Mouse (Mus musculus): ENCODE results near the gene Peak1. TPM values are rescaled to one million over a fixed set of nuclear protein-coding genes. Genes with fewer than 3 reads are reported as not detected.

The Peak1 gene
- 10.0 and 10.3 TPM in 2 replicates for polyA plus RNA-seq (2016; fragmentation: Nextera tagmentation; extraction: Ambion mirVana)

GRCm38 (mm10) chr9:56417948-56418737, at the start of gene Peak1, which contains the start of gene Hmg20a:
Gene Peak1, minus strand, starts transcription at chr9:56418067.
Gene Hmg20a, plus strand, starts transcription at chr9:56418609.
- Histone ChIP-seq H3K4me3 (peak within 1 kb of the TSS; percentile 89), H3K9me3 (no peaks in the 10 kb centered on the region), H3K27ac (peak within 1 kb of the TSS; percentile 96), H3K4me1 (peaks cover 26% of the 10 kb centered on the region), H3K36me3 (no peaks in the 10 kb centered on the region), H3K27me3 (ENCODE audit: insufficient read depth, poor library complexity, severe bottlenecking) (no peaks in the 10 kb centered on the region)
- under 1% methylated on average over 59 of the region's 59 CpGs for WGBS
- DNase-seq (ENCODE audit: low spot score) = peak; percentile 99

GRCm38 (mm10) chr9:56466251-56466650, 48.4 kb upstream of the Peak1 start:
- H3K27me3 ChIP-seq (ENCODE audit: insufficient read depth, poor library complexity, severe bottlenecking) = no peaks in the 10 kb centered on the region
- DNase-seq (ENCODE audit: low spot score) = no peak
- H3K27ac ChIP-seq = peak overlapping the region; percentile 37; the same call in 1 of the 2 replicates
- H3K36me3 ChIP-seq = peaks cover 24% of the 10 kb centered on the region
- H3K4me3 ChIP-seq = no peak overlapping the region
- no peaks in the 10 kb centered on the region for H3K9me3 ChIP-seq
- 73% methylated on average over 4 of the region's 4 CpGs for WGBS
- peaks cover 56% of the 10 kb centered on the region for H3K4me1 ChIP-seq

GRCm38 (mm10) chr9:56464863-56465654, 47.2 kb upstream of the Peak1 start:
- no peak for DNase-seq (ENCODE audit: low spot score)
- H3K9me3 ChIP-seq = no peaks in the 10 kb centered on the region
- peaks cover 24% of the 10 kb centered on the region for H3K36me3 ChIP-seq
- H3K27me3 ChIP-seq (ENCODE audit: insufficient read depth, poor library complexity, severe bottlenecking) = no peaks in the 10 kb centered on the region
- H3K4me3 ChIP-seq = peak overlapping the region; percentile 24; the same call in 1 of the 2 replicates
- WGBS = 66% methylated on average over 23 of the region's 23 CpGs
- H3K27ac ChIP-seq = peak overlapping the region; percentile 67; the same call in 1 of the 2 replicates
- H3K4me1 ChIP-seq = peaks cover 48% of the 10 kb centered on the region

- WGBS = 63% methylated on average over 4 of the region's 4 CpGs
- H3K4me3 ChIP-seq = no peak overlapping the region
- H3K4me1 ChIP-seq = peaks cover 37% of the 10 kb centered on the region
- no peaks in the 10 kb centered on the region for H3K27me3 ChIP-seq (ENCODE audit: insufficient read depth, poor library complexity, severe bottlenecking)
- no peaks in the 10 kb centered on the region for H3K9me3 ChIP-seq
- H3K27ac ChIP-seq = peak overlapping the region; percentile 1; the same call in 1 of the 2 replicates
- peaks cover 18% of the 10 kb centered on the region for H3K36me3 ChIP-seq
- DNase-seq (ENCODE audit: low spot score) = no peak
Measured at GRCm38 (mm10) chr9:56463686-56464515, 46.0 kb upstream of the Peak1 start.

GRCm38 (mm10) chr9:56463046-56463445, 45.2 kb upstream of the Peak1 start:
- 90% methylated on average over 2 of the region's 2 CpGs for WGBS
- peaks cover 10% of the 10 kb centered on the region for H3K36me3 ChIP-seq

GRCm38 (mm10) chr9:56462606-56463005, 44.7 kb upstream of the Peak1 start:
- H3K4me1 ChIP-seq = peaks cover 37% of the 10 kb centered on the region
- H3K9me3 ChIP-seq = no peaks in the 10 kb centered on the region
- H3K27ac ChIP-seq = no peak overlapping the region
- no peaks in the 10 kb centered on the region for H3K27me3 ChIP-seq (ENCODE audit: insufficient read depth, poor library complexity, severe bottlenecking)
- H3K36me3 ChIP-seq = peaks cover 5% of the 10 kb centered on the region
- DNase-seq (ENCODE audit: low spot score) = no peak
- 90% methylated on average over 1 of the region's 1 CpGs for WGBS
- no peak overlapping the region for H3K4me3 ChIP-seq

More at GRCm38 (mm10) chr9:56463046-56463445, 45.2 kb upstream of the Peak1 start:
- no peaks in the 10 kb centered on the region for H3K9me3 ChIP-seq
- no peaks in the 10 kb centered on the region for H3K27me3 ChIP-seq (ENCODE audit: insufficient read depth, poor library complexity, severe bottlenecking)
- H3K4me1 ChIP-seq = peaks cover 37% of the 10 kb centered on the region
- H3K4me3 ChIP-seq = no peak overlapping the region
- H3K27ac ChIP-seq = no peak overlapping the region
- DNase-seq (ENCODE audit: low spot score) = no peak

GRCm38 (mm10) chr9:56460987-56461386, 43.1 kb upstream of the Peak1 start:
- DNase-seq (ENCODE audit: low spot score) = no peak
- no peaks in the 10 kb centered on the region for H3K9me3 ChIP-seq
- no peak overlapping the region for H3K4me3 ChIP-seq
- H3K27ac ChIP-seq = no peak overlapping the region
- H3K36me3 ChIP-seq = no peaks in the 10 kb centered on the region
- H3K4me1 ChIP-seq = peaks cover 31% of the 10 kb centered on the region
- H3K27me3 ChIP-seq (ENCODE audit: insufficient read depth, poor library complexity, severe bottlenecking) = no peaks in the 10 kb centered on the region
- WGBS = 83% methylated on average over 5 of the region's 5 CpGs

- Histone ChIP-seq H3K27ac (no peak overlapping the region), H3K27me3 (ENCODE audit: insufficient read depth, poor library complexity, severe bottlenecking) (no peaks in the 10 kb centered on the region), H3K4me1 (no peaks in the 10 kb centered on the region; the same call in 1 of the 2 replicates), H3K9me3 (no peaks in the 10 kb centered on the region), H3K4me3 (no peak overlapping the region), H3K36me3 (0 out of 2 replicates have a peak, but pooled peaks cover 6% of the 10 kb centered on the region)
- no peak for DNase-seq (ENCODE audit: low spot score)
- WGBS = 92% methylated on average over 3 of the region's 3 CpGs
Measured at GRCm38 (mm10) chr9:56456426-56456825, 38.6 kb upstream of the Peak1 start.

GRCm38 (mm10) chr9:56453038-56453815, 35.4 kb upstream of the Peak1 start:
- 0 out of 2 replicates have a peak, but pooled peaks cover 11% of the 10 kb centered on the region for H3K36me3 ChIP-seq
- WGBS = 86% methylated on average over 2 of the region's 2 CpGs
- H3K9me3 ChIP-seq = no peaks in the 10 kb centered on the region
- no peak overlapping the region for H3K27ac ChIP-seq
- no peaks in the 10 kb centered on the region; the same call in 1 of the 2 replicates for H3K4me1 ChIP-seq
- DNase-seq (ENCODE audit: low spot score) = no peak
- no peak overlapping the region for H3K4me3 ChIP-seq
- no peaks in the 10 kb centered on the region for H3K27me3 ChIP-seq (ENCODE audit: insufficient read depth, poor library complexity, severe bottlenecking)

GRCm38 (mm10) chr9:56451570-56451969, 33.7 kb upstream of the Peak1 start:
- DNase-seq (ENCODE audit: low spot score) = no peak
- 88% methylated on average over 6 of the region's 6 CpGs for WGBS

GRCm38 (mm10) chr9:56439699-56440098, 21.8 kb upstream of the Peak1 start:
- no peaks in the 10 kb centered on the region for H3K36me3 ChIP-seq
- no peaks in the 10 kb centered on the region for H3K9me3 ChIP-seq
- no peaks in the 10 kb centered on the region for H3K27me3 ChIP-seq (ENCODE audit: insufficient read depth, poor library complexity, severe bottlenecking)
- no peak overlapping the region for H3K27ac ChIP-seq
- no peaks in the 10 kb centered on the region for H3K4me1 ChIP-seq
- no peak overlapping the region for H3K4me3 ChIP-seq
- WGBS = 66% methylated on average over 7 of the region's 7 CpGs
- no peak for DNase-seq (ENCODE audit: low spot score)

More at GRCm38 (mm10) chr9:56451570-56451969, 33.7 kb upstream of the Peak1 start:
- no peaks in the 10 kb centered on the region for H3K9me3 ChIP-seq
- H3K36me3 ChIP-seq = peaks cover 16% of the 10 kb centered on the region; the same call in 1 of the 2 replicates
- no peak overlapping the region for H3K27ac ChIP-seq
- no peak overlapping the region for H3K4me3 ChIP-seq
- H3K4me1 ChIP-seq = no peaks in the 10 kb centered on the region; the same call in 1 of the 2 replicates
- no peaks in the 10 kb centered on the region for H3K27me3 ChIP-seq (ENCODE audit: insufficient read depth, poor library complexity, severe bottlenecking)

Measured in heart, embryonic 10.5 days (tissue).